Mouse (Mus musculus) frontal cortex, postnatal 14 days (tissue): ENCODE measurements around the gene Sval1.

Experiments
- DNase-seq, 2 experiments: peaks; one replicate each; pipeline ENCODE4 v3.0.0; 2022; ENCODE audit warnings: low spot score in 2 of 2

Sval1 gene

DNA sequence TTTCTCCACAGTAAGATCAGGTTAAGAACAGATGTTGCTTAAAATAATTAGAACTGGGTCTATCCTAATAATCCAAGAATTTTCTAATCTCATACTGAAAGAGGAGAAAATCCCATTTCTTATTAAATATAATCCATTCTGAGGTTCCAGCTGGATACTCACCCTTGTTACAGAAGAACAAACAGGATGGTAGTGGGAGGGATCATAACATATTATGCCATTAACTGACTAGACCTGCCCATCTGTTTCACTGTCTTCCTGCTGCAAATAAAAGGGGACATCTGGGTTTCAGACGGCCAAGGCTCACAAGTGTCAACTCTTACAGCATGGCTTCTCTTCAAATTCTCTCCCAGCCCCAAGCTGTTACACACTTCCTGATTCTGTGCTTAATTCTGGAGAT is at the start of gene Sval1:
Sval1 (plus strand) TSS at position 301 of the 400 bp plus-strand sequence.
- no peak for DNase-seq

DNA sequence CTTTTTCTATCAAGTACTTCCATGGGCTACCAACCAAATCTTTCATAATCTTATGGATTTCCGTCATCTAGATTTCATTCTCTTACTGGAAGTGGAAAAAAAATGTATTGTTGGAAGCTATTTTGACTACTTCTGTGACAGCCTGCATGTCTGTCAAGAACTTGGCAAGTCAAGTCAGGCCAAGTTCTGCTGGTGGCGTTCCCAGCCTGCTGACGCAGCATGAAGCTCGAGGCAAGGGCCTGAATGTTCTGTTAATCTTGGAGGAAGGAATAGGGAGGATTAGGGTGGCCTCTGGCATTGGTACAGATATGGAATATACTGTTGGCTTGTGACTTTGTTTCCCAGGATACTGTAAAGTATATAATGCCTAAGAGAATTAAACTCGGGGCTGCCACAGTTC is 39.8 kb upstream of the Sval1 start:
- DNase-seq = no peak

DNA sequence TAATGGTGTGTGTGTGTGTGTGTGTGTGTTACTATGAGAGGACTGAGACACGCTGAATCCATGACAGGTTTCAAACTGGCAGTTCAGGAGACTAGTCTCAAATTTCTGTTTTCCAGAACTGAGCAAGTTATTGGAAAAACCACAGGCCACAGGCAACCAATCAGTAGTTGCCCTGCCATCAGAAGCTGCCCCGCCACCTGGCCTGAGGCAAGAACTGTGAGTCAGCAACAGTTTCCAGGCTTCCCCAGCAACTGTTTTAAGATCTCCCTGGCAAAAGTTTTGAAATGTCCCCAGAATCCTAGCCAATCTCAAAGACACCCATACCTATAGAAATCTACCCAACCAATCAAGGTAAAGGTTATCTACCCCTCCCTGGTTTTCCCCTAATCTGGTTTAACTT is 36.5 kb upstream of the Sval1 start:
- no peak for DNase-seq

DNA sequence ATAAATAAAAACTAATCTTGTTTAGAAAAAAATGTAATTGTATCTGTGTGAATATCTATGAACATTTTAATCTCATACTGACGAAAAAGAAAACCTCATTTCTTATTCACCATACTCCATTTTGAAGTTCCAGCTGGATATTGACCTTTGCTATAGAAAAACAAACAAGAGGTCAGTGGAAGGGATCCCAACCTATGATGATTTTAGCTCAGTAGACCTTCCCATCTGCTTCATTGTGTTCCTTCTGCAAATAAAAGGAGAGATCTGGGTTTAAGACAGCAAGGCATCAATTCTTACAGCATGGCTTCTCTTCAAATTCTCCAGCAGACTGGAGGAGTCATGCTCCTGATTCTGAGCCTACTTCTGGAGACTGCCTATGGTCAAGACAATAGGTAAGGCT is 16.4 kb downstream of the Sval1 start, which contains the start of gene Sval3:
Sval3 (plus strand) TSS at position 301 of the 400 bp plus-strand sequence.
- no peak for DNase-seq
